Mouse (Mus musculus): ENCODE results near the gene Asgr2. TPM values are rescaled to one million over a fixed set of nuclear protein-coding genes. Genes with fewer than 3 reads are reported as not detected.

Gene Asgr2
- total and polyA plus RNA-seq, 3 experiments, result 0.17 to 0.39 TPM; not detected in 1

GRCm38 (mm10) chr11:70097396-70097795 lies 5.0 kb downstream of the Asgr2 start:
- Histone ChIP-seq H3K27me3 (replicated peaks) (peaks cover 43% of the 10 kb centered on the region), H3K79me2 (replicated peaks; ENCODE audit: control insufficient read depth, extremely low read depth, insufficient read depth, poor library complexity, severe bottlenecking) (no peaks in the 10 kb centered on the region), H3K4me1 (ENCODE audit: control insufficient read depth in 1 of 2, insufficient read depth in 2 of 2) (peaks cover 0 to 1% of the 10 kb centered on the region in 2 experiments; a peak in 1 of 4 replicates), H3K9me3 (replicated peaks; ENCODE audit: low read length) (peaks cover 11% of the 10 kb centered on the region), H3K27ac (ENCODE audit: insufficient read depth, low read depth) (no peak overlapping the region), H3K9ac (ENCODE audit: insufficient read depth, low read depth) (no peak overlapping the region), H3K4me2 (ENCODE audit: insufficient read depth, low read depth, poor library complexity, severe bottlenecking) (no peak overlapping the region), H3K36me3 (replicated peaks in 1 of 2; ENCODE audit: control insufficient read depth in 1 of 2, insufficient read depth in 1 of 2, low read length in 1 of 2) (no peaks in the 10 kb centered on the region), H3K4me3 (replicated peaks in 1 of 3; ENCODE audit: low read depth in 2 of 3, low read length in 2 of 3, poor library complexity in 1 of 3) (no peak overlapping the region)
- TF ChIP-seq MXI1 (IDR thresholded peaks at IDR 0.05; ENCODE audit: low read depth, low read length) (no peak), ZC3H11A (IDR thresholded peaks at IDR 0.05; ENCODE audit: low read depth, low read length) (no peak), MAX (IDR thresholded peaks at IDR 0.05; ENCODE audit: low read length) (no peak)
- in situ Hi-C loops (cut with MboI; ENCODE audit: low pct_ligation_motif_present, low pct_unique_long_range_greater_than_20kb, low sequenced_read_pairs), result no loop called here
- dilution Hi-C loops (cut with MboI; ENCODE audit: extremely low pct_ligation_motif_present, extremely low pct_unique_long_range_greater_than_20kb, low sequenced_read_pairs), result no loop called here
- no peak for DNase-seq (ENCODE audit: extremely low read depth)

GRCm38 (mm10) chr11:70099102-70099501 lies 6.7 kb downstream of the Asgr2 start:
- Histone ChIP-seq H3K4me3 (replicated peaks in 1 of 3; ENCODE audit: low read depth in 2 of 3, low read length in 2 of 3, poor library complexity in 1 of 3) (no peak overlapping the region), H3K4me1 (ENCODE audit: control insufficient read depth in 1 of 2, insufficient read depth in 2 of 2) (no peaks in the 10 kb centered on the region), H3K27me3 (replicated peaks) (peaks cover 43% of the 10 kb centered on the region), H3K9ac (ENCODE audit: insufficient read depth, low read depth) (no peak overlapping the region), H3K9me3 (replicated peaks; ENCODE audit: low read length) (peaks cover 11% of the 10 kb centered on the region), H3K4me2 (ENCODE audit: insufficient read depth, low read depth, poor library complexity, severe bottlenecking) (no peak overlapping the region), H3K79me2 (replicated peaks; ENCODE audit: control insufficient read depth, extremely low read depth, insufficient read depth, poor library complexity, severe bottlenecking) (no peaks in the 10 kb centered on the region), H3K36me3 (replicated peaks in 1 of 2; ENCODE audit: control insufficient read depth in 1 of 2, insufficient read depth in 1 of 2, low read length in 1 of 2) (no peaks in the 10 kb centered on the region), H3K27ac (ENCODE audit: insufficient read depth, low read depth) (no peak overlapping the region)
- in situ Hi-C loops (cut with MboI; ENCODE audit: low pct_ligation_motif_present, low pct_unique_long_range_greater_than_20kb, low sequenced_read_pairs) (no loop called here), dilution Hi-C loops (cut with MboI; ENCODE audit: extremely low pct_ligation_motif_present, extremely low pct_unique_long_range_greater_than_20kb, low sequenced_read_pairs) (no loop called here)
- no peak for TF ChIP-seq CTCF (conservative IDR thresholded peaks at IDR 0.05 in 1 of 2, IDR thresholded peaks at IDR 0.05 in 1 of 2; ENCODE audit: low read depth in 2 of 2, low read length in 2 of 2)
- no peak for TF ChIP-seq PAX5 (IDR thresholded peaks at IDR 0.05; ENCODE audit: low read length)
- TF ChIP-seq ELF1 (IDR thresholded peaks at IDR 0.05; ENCODE audit: low read depth, low read length), result no peak
- no peak for TF ChIP-seq ZC3H11A (IDR thresholded peaks at IDR 0.05; ENCODE audit: low read depth, low read length)
- no peak for TF ChIP-seq MYC (IDR thresholded peaks at IDR 0.05; ENCODE audit: low read depth, low read length)
- TF ChIP-seq USF2 (conservative IDR thresholded peaks at IDR 0.05; ENCODE audit: low read depth, low read length), result no peak
- TF ChIP-seq RCOR1 (conservative IDR thresholded peaks at IDR 0.05; ENCODE audit: low read depth, low read length), result no peak
- TF ChIP-seq MAFK (IDR thresholded peaks at IDR 0.05; ENCODE audit: insufficient replicate concordance, low read length), result no peak
- no peak for TF ChIP-seq IRF4 (IDR thresholded peaks at IDR 0.05; ENCODE audit: low read depth, low read length)
- no peak for TF ChIP-seq MAX (IDR thresholded peaks at IDR 0.05; ENCODE audit: low read length)
- TF ChIP-seq CHD2 (IDR thresholded peaks at IDR 0.05; ENCODE audit: low read length), result no peak
- TF ChIP-seq POLR2A (IDR thresholded peaks at IDR 0.05; ENCODE audit: low read depth, low read length), result no peak
- no peak for TF ChIP-seq TBP (conservative IDR thresholded peaks at IDR 0.05; ENCODE audit: low read depth, low read length)
- TF ChIP-seq ETS1 (conservative IDR thresholded peaks at IDR 0.05; ENCODE audit: low read depth, low read length), result no peak
- TF ChIP-seq RAD21 (IDR thresholded peaks at IDR 0.05; ENCODE audit: low read depth, low read length), result no peak
- no peak for TF ChIP-seq EP300 (IDR thresholded peaks at IDR 0.05; ENCODE audit: low read length)
- DNase-seq (ENCODE audit: extremely low read depth), result no peak

Measured in CH12.LX (cell line).